Mouse (Mus musculus): ENCODE results near the gene C2.
"Not testable (repeated sequence)": the region's sequence is repeated elsewhere in the genome, so short reads cannot be mapped to it uniquely, and the experiment has no call there.

DNA sequence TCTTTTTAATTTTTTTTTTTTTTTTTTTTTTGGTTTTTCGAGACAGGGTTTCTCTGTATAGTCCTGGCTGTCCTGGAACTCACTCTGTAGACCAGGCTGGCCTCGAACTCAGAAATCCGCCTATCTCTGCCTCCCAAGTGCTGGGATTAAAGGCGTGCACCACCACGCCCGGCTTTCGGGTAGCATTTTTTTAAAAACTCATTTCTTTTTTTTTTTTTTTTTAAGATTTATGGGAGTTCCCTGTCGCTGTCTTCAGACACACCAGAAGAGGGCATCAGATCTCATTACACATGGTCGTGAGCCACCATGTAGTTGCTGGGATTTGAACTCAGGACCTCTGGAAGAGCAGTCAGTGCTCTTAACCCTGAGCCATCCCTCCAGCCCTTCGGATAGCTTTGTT is 3.9 kb upstream of the C2 start:
- TF ChIP-seq POLR2A (IDR thresholded peaks at IDR 0.05; ENCODE audit: borderline replicate concordance, extremely low read depth, low read depth, low read length); CTCF (IDR thresholded peaks at IDR 0.05; ENCODE audit: insufficient read depth, low read length): not testable (repeated sequence)

All from lung, adult 2 months (tissue).